Mouse (Mus musculus) frontal cortex, postnatal 36 days (tissue): Measurements from ENCODE around the gene Crebl2.
A peak's percentile ranks its signal among the peaks of the same experiment; 100 is the strongest.

Experiments used
- DNase-seq, 2 experiments: peaks; one replicate each; pipeline ENCODE4 v3.0.0; 2022; ENCODE audit warnings: low spot score in 2 of 2

Gene Crebl2

DNA sequence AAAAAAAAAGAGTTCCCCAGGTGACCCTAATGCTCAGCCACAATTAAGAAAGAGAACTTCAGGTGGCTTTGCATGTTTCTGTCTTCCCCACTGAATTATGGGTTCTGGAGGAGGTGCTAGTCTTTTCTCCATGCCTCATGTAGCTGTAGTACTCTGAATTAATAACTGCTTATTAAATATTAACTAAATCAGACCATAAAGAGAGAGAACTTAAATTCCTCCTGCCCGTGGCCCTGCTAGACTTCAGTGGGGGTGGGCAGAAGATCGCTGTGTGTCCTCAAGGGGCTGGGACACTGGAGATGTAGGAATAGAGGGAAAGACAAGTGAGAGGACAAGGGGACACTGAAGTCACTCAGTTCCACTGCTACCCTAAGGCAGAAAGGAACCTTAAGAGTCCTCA is 42.3 kb downstream of the Crebl2 start:
- DNase-seq, result no peak

DNA sequence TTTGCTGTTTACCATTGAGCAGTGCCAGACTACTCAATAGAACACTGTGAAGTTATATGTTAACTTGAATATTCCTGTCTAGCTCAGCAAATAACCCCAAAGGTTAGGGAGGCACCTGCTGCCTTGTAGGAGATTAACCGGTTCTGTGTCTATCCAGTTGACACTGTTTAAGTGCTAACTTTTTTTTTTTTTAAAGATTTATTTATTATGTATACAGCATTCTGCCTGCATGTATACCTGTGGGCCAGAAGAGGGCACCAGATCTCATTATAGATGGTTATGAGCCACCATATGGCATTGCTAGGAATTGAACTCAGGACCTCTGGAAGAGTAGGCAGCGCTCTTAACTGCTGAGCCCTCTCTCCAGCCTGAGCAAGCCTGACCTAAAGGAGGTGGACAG is 43.1 kb downstream of the Crebl2 start:
- DNase-seq, result no peak

DNA sequence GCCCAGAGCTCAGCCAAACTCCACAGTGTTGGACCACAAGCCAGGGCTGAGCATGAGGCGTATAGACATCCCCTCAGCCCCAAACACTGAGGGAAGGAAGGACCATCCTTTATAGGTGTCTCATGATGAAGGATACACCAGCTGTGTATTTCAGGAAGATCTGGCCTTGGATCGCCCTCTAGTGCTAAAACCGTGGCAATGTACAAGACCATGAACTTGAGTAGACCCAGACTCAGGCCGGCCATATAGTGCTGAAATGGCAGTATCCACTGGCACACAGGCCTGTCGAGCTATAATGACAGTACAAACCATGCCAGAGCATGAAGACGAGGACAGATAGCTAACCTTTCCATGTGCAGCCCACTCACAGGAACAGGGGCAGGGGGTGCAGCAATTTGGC is 46.8 kb downstream of the Crebl2 start:
- DNase-seq, result no peak

DNA sequence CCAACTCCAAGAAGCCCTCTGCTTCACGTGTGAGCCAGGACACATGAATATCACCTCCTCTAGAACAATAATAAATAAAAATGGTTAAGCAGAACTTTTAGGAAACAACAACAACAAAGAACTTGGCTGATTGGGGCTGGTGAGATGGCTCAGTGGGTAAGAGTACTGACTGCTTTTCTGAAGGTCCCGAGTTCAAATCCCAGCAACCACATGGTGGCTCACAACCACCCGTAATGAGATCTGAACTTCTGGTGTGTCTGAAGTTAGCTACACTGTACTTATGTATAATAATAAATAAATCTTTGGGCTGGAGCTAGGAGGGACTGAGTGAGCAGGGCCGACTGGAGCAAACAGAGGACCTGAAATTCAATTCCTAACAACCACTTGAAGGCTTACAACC is 47.3 kb downstream of the Crebl2 start:
- DNase-seq, result no peak

DNA sequence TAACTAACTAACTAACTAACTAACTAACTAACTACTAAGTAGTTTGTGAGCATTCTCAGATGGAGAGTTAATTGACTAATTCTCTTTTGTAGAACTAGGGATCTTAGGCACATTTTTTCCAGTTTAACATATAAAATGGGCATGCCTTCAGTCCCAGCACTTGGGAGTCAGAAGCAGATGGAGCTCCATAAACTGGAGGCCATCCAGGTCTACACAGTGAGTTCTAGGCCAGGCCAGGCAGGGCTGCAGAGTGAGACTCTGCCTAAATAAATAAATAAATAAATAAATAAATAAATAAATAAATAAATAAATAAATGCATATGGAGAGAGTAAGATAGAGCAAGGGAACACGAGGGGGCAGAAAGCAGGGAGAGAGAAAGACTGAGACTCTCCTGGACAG is 47.9 kb downstream of the Crebl2 start:
- DNase-seq, result no peak

DNA sequence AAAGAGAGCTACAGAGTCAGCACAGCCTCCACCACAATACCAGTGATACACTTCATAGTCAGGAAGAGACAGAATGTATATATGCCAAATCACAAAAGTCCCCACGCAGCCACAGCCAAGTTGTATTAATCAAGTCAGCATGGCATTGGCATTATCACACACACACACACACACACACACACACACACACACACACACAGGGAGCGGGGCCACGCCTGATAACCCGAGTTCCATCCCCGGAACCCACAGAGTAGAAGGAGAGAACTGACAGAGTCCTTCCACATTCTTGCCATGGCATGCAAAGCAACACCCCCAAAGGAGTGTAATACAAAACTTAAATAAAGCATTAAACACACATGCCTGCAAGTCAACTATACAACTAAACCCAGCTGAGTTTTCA is 49.6 kb downstream of the Crebl2 start:
- DNase-seq, result no peak

DNA sequence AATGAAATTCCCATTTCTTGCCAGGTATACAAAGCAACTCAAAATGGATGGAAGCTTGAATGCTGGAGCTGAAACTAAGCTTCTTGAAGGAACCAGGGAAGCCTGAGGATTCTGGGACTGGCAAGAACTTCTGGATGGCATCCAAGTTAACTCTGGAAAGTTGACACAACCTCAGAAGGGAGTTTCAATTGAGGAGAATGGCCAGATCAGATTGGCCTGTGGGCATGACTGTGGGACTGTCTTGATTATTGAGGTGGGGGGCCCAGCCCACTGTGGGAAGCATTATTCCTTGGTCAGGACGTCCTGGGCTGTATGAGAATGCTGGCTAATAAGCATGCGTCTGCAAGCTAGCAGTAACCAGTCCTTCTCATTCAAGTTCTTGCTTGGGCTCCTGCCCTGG is 50.1 kb downstream of the Crebl2 start:
- no peak for DNase-seq

DNA sequence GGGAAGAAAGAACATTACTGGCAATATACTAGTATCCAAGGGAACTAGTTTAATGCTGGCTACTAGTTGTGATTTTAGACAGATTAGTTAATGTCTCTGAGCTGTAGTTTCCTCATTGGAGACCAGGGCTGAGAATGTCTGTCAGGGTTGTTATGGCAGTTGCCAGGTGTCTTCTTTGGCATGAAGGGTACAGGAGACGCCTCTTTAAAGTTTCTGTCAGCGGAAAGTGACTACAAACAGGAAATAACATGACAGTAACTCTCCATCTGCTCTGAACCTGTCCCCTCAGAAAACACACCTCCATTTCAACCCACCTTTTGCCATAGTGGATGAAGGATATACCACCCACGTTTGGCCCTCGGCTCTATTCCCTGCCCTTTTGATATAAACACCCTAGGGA is 53.7 kb downstream of the Crebl2 start:
- DNase-seq, result no peak

DNA sequence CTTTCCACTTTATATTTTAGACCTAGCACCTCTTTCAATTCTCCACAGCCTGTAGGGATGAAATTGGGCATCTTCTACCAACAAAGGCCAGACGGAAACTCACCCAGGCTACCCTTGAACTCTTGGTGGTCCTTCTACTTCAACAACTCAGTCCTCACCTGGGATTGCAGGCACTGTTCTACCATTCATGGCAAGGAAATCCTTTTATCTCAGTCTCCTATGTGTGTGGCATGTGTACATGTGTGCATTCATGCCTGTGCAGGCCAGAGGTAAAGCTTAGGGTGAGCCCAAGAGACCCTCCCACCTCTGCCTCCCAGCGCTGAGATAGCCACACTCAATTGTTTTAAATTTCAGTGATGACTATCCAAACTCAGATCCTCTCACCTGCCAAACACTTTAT is 55.6 kb downstream of the Crebl2 start:
- DNase-seq, result no peak

DNA sequence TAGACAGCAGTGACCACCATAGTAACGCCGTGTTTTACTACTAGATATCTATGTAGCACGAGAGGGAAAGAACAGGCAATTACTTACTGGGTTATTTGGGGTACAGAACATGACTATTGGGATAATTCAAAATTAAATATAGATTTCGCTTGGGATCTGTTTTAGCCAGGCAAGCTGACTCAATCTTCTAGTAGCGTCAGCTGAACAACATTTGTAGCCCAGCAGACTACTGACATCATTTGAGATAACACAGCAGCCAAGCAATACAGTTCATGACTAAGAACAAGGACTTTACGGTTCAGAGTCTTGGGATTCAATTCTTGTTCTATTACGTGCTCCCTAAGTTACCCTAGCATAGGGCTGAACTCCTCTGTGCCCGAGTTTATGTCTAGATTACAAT is 56.5 kb downstream of the Crebl2 start:
- no peak for DNase-seq

DNA sequence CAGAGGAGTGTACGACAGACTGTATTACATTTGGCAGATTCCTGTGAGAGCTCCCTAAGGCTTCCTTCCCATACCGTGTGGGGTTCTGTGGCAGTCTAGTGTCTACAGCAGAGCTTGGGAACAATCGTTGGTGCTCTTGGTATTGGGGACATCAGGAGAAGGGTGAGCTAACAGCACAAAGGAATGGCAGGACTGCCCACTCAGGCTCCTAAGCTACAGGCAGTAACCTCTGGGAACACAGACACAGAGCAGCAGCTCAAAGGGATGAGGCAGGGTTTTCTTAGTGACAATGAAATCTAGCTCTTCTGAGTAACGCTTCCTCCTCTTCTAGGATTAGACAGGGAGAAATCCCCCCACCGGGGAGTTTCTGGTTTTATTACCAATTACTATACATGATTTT is 57.1 kb downstream of the Crebl2 start:
- peak; percentile 44 to 51 for DNase-seq

DNA sequence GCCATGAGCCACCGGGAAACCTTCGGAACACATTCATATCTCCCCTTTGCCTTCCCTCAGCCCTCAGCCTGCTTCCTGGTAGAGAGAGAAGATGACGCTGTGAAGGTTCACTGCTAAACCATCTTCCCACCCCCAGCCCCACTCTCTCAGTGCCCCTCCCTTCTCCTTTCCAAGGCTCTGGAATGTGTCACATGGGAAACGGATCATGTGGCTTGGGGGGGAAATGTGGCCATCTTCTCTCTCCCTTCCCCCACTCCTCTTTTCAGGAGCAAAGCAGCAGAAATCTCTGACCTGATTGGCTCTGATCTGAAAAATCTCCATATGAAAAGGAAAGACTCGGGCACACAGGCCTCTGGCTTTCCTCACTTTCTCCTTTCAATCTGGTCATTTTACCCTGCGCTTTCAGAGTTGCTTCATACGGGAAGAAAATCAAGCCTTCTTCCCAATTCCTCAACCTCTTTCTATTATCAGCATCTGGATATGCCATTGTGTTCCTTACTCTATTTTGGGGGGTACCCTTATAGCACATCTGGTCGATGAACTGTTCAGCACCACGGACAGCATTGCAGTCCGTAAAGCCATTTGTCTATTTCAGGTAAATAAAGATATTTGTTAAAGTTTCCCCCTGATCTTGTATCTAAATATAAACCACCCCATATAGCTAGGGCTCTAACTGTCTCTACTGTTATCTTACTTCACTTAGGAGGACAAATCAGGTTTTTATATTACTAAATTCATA is 57.9 kb downstream of the Crebl2 start:
- DNase-seq, result peak; percentile 81 to 89

DNA sequence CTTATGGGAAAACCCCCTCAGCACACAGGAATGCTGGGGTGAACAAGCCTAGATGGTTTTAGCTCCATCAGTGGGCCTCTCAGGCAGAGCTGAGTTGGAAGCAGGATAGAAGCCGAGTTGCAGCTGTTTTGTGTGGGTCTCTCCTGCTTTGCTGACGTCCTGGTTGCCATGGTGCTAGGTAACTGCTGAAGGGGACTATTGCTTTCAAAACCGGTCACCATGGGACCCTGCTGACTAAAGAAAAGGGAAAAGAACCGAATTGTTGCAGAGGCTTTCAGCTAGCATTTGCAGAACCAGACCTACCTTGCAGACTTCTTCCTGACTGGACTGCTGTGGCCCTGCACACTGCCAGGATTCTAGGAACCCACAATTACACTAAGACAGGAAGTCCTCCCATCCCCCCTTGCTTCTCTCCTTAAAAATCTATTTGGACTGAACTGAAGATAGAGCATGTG is 58.6 kb downstream of the Crebl2 start:
- DNase-seq, result peak; percentile 60 to 67

DNA sequence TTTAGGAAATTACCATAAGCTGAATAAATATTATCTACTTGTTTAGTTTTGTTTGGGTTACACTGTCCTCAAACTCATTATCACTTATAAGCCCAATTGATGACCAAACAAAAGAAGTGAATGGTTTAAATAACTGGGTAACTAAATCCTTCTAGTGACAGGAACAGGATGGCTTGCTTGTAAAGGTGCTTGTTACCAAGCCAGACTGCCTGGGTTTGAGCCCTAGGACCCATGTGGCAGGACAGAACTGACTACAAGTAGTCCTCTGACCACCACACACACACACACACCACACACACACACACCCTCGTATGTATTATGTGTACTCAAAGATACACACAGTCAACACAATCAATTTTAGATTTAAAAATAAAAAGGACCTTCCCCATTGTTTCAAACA is 59.8 kb downstream of the Crebl2 start:
- DNase-seq, result no peak

DNA sequence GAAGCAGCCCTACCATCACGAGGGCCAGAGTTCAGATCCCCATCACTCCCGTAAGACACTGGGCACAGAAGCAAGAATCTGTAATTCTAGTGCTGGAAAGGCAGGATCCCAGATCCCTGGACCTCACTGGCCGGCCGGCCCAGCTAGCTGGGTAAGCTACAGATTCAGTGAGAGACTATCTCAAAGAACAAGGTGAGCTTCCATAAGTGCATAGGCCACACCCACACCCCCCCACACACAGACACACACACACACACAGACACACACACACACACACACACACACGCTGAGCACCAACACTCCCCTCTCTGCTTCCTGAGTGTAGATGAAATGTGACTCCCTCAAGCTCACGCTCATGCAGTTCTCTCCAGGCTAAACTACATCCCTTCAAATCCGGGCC is 60.5 kb downstream of the Crebl2 start:
- DNase-seq, result no peak

DNA sequence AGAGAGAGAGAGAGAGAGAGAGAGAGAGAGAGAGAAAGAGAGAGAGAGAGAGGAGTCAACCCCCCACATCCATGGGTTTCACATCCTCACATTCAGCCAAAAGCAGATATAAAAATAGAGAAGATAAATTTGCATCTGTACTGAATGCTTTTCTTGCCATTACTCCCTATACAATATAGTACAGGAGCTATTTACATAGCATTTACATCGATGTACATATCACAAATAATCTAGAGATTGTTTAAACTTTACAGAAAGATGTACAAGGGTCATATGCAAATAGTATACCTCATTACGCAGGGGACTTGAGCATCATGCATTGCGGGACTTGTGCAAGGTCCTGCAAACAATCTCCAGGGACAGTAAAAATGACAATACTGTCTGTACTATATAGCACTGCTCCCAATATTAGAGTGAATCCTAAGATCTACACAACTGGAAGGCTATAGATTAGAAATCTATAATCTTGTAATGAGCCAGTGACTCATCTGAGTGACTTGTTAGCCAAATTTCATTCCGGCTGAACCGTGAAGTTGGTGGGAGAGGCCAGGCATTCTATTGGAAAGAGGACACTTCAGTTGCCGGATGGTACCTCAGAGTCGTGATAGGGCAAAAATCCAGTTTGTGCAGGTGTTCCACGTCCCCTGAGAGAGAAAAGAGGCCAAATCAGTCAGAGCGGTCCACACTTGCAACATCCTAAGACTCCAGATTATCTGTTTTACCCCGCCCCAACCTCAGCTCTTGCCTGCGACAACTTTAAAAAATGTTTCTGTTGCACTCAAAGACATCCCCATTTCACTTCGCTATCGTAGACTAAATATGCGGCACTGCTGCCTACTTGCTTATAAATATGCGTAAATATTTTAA is 66.8 kb downstream of the Crebl2 start:
- DNase-seq, result no peak

DNA sequence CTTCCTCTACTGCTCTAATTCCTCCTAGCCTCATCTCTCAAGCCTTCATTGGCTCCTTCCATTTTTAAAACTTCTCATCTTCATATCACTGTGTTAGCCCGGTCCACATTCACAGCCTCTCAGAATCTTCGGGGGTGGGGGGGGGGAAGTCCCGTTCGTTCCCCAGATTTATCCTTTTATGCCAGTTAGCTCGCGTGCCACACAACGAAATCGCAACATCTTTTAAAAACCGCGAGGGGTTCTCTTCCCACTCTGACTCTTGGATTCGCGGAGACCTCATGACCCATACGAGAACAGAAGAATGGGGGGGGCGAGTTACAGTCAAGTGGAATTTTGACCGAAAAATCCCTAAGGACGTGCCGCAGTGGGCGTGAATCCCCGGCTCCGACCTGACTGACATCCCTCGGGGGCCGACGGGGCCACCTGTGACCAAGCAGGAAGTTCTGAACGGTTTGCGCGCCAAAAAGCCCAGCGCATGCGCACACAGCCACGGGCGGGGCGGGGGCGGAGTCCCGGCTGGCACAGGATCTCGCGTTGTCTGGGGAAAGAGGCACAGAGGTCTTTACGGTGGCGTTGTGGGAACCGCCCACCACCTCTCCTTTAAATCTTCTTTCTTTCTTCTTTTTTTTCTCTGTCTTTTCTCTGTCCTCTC is 67.6 kb downstream of the Crebl2 start:
- peak; percentile 93 to 95 for DNase-seq

DNA sequence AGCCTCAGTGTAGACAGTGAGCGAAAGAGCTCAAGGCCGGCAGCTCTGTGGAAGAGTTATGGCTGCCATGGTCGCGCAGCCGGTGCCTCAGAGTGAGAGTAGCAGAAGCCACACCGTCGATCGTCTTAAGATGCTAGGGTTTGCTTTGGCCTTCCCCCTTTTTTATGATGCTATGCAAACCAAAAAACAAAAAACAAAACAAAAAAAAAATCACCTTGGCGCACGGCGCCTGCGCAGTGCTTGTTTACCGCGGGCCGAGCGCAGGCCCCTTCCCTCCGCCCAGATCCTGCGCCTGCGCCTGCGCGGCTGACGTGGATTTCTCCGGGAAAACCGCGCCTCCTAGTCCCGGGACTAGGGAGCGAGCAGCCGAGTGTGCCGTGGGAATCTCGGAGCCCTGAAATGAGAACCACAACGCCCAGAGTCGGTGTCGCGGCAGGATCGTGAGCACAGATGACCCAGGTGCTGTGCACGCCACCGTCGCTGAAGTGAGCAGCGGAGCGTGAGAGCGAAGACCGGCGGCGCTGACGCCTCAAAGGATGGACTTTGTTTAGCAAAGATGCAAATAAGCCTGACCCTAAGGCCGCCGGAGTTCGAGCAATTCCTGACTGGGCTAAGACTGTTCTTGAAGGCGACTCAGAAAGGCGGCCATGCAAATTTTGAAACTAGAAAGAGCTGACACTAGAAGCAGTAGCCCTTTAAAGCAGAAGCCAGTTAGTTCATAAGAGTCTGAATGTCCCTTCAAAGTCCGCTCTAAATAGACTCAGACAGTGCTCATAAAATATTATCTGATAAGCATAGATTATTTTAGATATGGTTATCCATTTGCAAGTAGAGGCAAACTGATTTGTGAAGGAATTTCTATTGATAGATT is 68.4 kb downstream of the Crebl2 start, which contains the start of gene Gpr19:
Gene Gpr19 (minus strand): TSS at position 484 of the 871 bp plus-strand sequence.
- peak; percentile 83 to 87 for DNase-seq

DNA sequence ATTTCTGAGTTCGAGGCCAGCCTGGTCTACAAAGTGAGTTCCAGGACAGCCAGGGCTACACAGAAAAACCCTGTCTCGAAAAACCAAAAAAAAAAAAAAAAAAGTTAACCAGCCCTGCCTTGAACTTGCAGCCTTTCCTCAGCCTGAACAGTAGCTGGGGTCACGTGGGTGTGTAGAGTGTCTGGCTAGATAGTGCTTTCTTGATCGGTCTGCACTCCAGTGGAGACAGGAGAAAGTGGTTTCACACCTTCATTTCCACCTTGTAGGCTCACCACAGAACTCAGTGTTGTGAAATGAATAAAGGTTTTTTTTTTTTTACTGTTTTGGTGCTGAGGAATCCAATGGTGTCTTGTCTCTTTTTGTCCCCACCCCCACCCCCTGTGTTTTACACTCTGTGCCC is 73.4 kb downstream of the Crebl2 start:
- no peak for DNase-seq

DNA sequence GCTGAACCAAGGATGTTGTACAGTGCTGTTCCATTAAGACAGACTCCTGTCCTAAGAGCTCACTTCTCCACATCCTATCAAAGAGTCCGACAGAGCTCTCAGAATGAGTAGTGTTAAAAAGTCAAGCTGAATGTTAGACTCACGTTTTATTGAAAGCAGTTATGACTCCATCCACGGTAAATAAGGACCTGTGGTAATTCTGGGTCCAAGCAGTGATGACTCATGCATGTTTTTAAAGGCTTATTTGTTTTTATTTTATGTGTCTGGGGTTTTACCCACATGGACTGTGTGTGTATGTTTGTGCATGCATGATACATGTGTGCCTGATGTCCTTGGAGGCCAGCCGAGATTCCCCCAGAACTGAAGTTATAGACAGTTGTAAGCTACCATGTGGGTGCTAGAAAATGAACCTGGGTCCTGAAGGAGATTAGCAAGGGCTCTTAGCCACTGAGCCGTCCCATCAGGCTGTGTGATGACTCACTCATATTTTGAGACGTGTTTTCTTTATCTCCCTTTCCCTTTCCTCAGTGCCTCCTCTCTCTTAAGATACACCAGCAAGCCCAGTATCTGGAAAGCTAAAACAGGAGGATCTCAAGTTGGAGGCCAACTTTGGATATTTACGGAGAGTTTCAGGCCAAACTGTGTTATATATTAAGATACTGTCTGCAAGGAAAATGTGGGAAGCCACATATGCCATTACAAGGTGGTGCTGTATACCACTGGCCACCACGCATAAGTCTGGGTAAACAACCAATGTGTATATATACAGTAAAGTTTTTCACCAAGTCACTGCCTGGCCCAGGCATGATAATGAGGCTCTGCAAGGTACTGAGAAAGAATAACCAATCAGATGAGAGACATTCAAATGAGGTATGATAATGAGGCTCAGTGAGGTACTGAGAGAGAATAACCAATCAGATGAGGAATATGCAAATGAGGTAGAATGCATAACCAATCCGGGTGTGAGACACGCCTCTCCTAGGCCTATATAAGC is 74.2 kb downstream of the Crebl2 start:
- DNase-seq, result no peak
